Mouse (Mus musculus): Measurements from ENCODE around the gene Gm14412. TPM values are rescaled to one million over a fixed set of nuclear protein-coding genes. Genes with fewer than 3 reads are reported as not detected.
"Not testable (repeated sequence)": the region's sequence is repeated elsewhere in the genome, so short reads cannot be mapped to it uniquely, and the experiment has no call there.

Gene Gm14412
- polyA plus RNA-seq (2015; fragmentation: Nextera tagmentation; extraction: Ambion mirVana): 0.25 and 0.36 TPM in 2 replicates

DNA sequence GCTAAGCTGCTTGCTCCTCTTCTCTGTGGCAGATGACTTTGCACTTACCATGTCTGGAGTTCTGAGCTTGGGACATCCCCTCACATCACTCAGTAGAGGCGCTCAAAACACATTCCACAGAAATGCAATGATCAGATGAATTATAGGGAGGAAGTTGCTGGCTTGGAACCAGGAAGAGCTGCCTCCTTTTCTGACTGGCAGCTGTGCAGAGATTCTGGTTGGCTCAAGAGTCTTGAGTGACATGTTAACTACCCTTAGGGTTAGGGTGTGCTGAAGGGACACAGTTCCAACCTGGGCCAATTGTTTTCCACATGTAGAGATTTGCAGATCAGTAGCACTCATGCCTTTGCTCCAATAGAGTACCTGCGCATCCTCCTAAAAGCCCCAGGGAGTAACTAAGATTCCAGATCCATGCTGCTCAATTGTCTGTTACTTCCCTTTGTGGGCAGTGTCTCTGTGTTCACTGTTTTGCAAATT lies at the start of gene Gm14412:
Gm14412 (minus strand) TSS at position 51 of the 477 bp plus-strand sequence.
- not testable (repeated sequence) for H3K4me1 ChIP-seq; H3K36me3 ChIP-seq; H3K27ac ChIP-seq (replicated peaks); ATAC-seq (ENCODE audit: extremely low read depth, insufficient number of reproducible peaks, low FRiP score, low TSS enrichment); H3K9me3 ChIP-seq; H3K27me3 ChIP-seq (replicated peaks); H3K9ac ChIP-seq; H3K4me2 ChIP-seq; H3K4me3 ChIP-seq
- WGBS: 72% methylated on average over 2 of the region's 2 CpGs

- not testable (repeated sequence) for H3K9ac ChIP-seq; H3K27ac ChIP-seq (replicated peaks); H3K4me3 ChIP-seq; H3K27me3 ChIP-seq (replicated peaks); H3K4me1 ChIP-seq; ATAC-seq (ENCODE audit: extremely low read depth, insufficient number of reproducible peaks, low FRiP score, low TSS enrichment); H3K36me3 ChIP-seq; H3K4me2 ChIP-seq; H3K9me3 ChIP-seq
- WGBS: 59% methylated on average over 4 of the region's 4 CpGs
Measured at GRCm38 (mm10) chr2:177329661-177330292, 5.7 kb upstream of the Gm14412 start.

- H3K27ac ChIP-seq (replicated peaks); H3K27me3 ChIP-seq (replicated peaks); H3K36me3 ChIP-seq; H3K4me3 ChIP-seq; H3K4me1 ChIP-seq; H3K4me2 ChIP-seq; H3K9me3 ChIP-seq; ATAC-seq (ENCODE audit: extremely low read depth, insufficient number of reproducible peaks, low FRiP score, low TSS enrichment); H3K9ac ChIP-seq: not testable (repeated sequence)
Measured at GRCm38 (mm10) chr2:177321361-177321760, 2.7 kb downstream of the Gm14412 start.

- not testable (repeated sequence) for H3K9ac ChIP-seq; H3K27me3 ChIP-seq (replicated peaks); H3K4me1 ChIP-seq; H3K27ac ChIP-seq (replicated peaks); H3K4me2 ChIP-seq; ATAC-seq (ENCODE audit: extremely low read depth, insufficient number of reproducible peaks, low FRiP score, low TSS enrichment); H3K36me3 ChIP-seq; H3K9me3 ChIP-seq; H3K4me3 ChIP-seq
- 54% methylated on average over 2 of the region's 2 CpGs for WGBS
Measured at GRCm38 (mm10) chr2:177320786-177321320, 3.3 kb downstream of the Gm14412 start.

- WGBS: 62% methylated on average over 1 of the region's 1 CpGs
- H3K4me1 ChIP-seq: no peaks in the 10 kb centered on the region
- no peak overlapping the region for H3K4me2 ChIP-seq
- no peaks in the 10 kb centered on the region for H3K36me3 ChIP-seq
- no peak overlapping the region for H3K4me3 ChIP-seq
- no peak overlapping the region for H3K9ac ChIP-seq
- no peak for ATAC-seq (ENCODE audit: extremely low read depth, insufficient number of reproducible peaks, low FRiP score, low TSS enrichment)
- H3K27ac ChIP-seq (replicated peaks): no peak overlapping the region
- peaks cover 16% of the 10 kb centered on the region for H3K9me3 ChIP-seq
- H3K27me3 ChIP-seq (replicated peaks): no peaks in the 10 kb centered on the region
Measured at GRCm38 (mm10) chr2:177318996-177319395, 5.1 kb downstream of the Gm14412 start.

- not testable (repeated sequence) for H3K4me1 ChIP-seq; H3K4me2 ChIP-seq; H3K27me3 ChIP-seq (replicated peaks); H3K9me3 ChIP-seq; H3K27ac ChIP-seq (replicated peaks); ATAC-seq (ENCODE audit: extremely low read depth, insufficient number of reproducible peaks, low FRiP score, low TSS enrichment); H3K9ac ChIP-seq; H3K4me3 ChIP-seq; H3K36me3 ChIP-seq
- 89% methylated on average over 4 of the region's 4 CpGs for WGBS
Measured at GRCm38 (mm10) chr2:177309627-177310026, 14.5 kb downstream of the Gm14412 start.

GRCm38 (mm10) chr2:177304980-177305379 lies 19.1 kb downstream of the Gm14412 start:
- ATAC-seq (ENCODE audit: extremely low read depth, insufficient number of reproducible peaks, low FRiP score, low TSS enrichment): not testable (repeated sequence)
- WGBS: no CpG with 5 or more reads among the region's 2 CpGs

DNA sequence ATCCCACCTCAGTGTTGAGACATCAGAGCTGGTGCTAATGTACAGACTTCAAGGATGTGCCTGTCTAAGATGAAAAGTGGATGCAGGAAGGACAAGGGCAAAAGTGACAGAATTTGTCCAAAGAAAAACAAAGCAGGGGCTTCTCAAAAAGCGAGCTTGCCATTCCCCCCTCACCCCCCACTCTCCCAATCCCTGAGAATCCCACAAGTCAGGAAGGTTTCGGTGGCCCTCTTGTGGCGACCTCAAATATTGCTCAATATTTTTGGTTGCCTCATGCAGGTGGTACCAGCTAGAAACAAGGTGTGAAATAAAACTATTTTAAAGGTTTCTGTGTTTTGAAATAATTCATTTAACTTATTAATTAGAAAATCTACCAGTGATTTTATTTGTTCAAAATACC lies 40.4 kb downstream of the Gm14412 start:
- not testable (repeated sequence) for H3K9me3 ChIP-seq; H3K9ac ChIP-seq; H3K4me1 ChIP-seq; H3K4me2 ChIP-seq; H3K27me3 ChIP-seq (replicated peaks); ATAC-seq (ENCODE audit: extremely low read depth, insufficient number of reproducible peaks, low FRiP score, low TSS enrichment); H3K4me3 ChIP-seq; H3K27ac ChIP-seq (replicated peaks); H3K36me3 ChIP-seq
- 26% methylated on average over 3 of the region's 3 CpGs for WGBS

More at GRCm38 (mm10) chr2:177304980-177305379, 19.1 kb downstream of the Gm14412 start:
- not testable (repeated sequence) for H3K27me3 ChIP-seq (replicated peaks); H3K4me3 ChIP-seq; H3K36me3 ChIP-seq; H3K4me2 ChIP-seq; H3K9ac ChIP-seq; H3K4me1 ChIP-seq; H3K9me3 ChIP-seq; H3K27ac ChIP-seq (replicated peaks)

GRCm38 (mm10) chr2:177277754-177278153 lies 46.4 kb downstream of the Gm14412 start:
- ATAC-seq (ENCODE audit: extremely low read depth, insufficient number of reproducible peaks, low FRiP score, low TSS enrichment); H3K9me3 ChIP-seq: not testable (repeated sequence)
- WGBS: 52% methylated on average over 2 of the region's 2 CpGs

GRCm38 (mm10) chr2:177272237-177272636 lies 51.9 kb downstream of the Gm14412 start:
- not testable (repeated sequence) for ATAC-seq (ENCODE audit: extremely low read depth, insufficient number of reproducible peaks, low FRiP score, low TSS enrichment); H3K27ac ChIP-seq (replicated peaks); H3K4me3 ChIP-seq; H3K36me3 ChIP-seq; H3K9ac ChIP-seq; H3K27me3 ChIP-seq (replicated peaks); H3K4me1 ChIP-seq; H3K9me3 ChIP-seq; H3K4me2 ChIP-seq
- WGBS: 71% methylated on average over 2 of the region's 2 CpGs

More at GRCm38 (mm10) chr2:177277754-177278153, 46.4 kb downstream of the Gm14412 start:
- not testable (repeated sequence) for H3K9ac ChIP-seq; H3K27me3 ChIP-seq (replicated peaks); H3K4me1 ChIP-seq; H3K4me3 ChIP-seq; H3K36me3 ChIP-seq; H3K27ac ChIP-seq (replicated peaks); H3K4me2 ChIP-seq

- H3K9me3 ChIP-seq; H3K27me3 ChIP-seq (replicated peaks); H3K4me3 ChIP-seq; H3K36me3 ChIP-seq; ATAC-seq (ENCODE audit: extremely low read depth, insufficient number of reproducible peaks, low FRiP score, low TSS enrichment); H3K27ac ChIP-seq (replicated peaks); H3K4me1 ChIP-seq; H3K4me2 ChIP-seq; H3K9ac ChIP-seq: not testable (repeated sequence)
- WGBS: no CpG with 5 or more reads among the region's 2 CpGs
Measured at GRCm38 (mm10) chr2:177266936-177267335, 57.2 kb downstream of the Gm14412 start, which contains the start of gene Gm14409. Gene Gm14409 (minus strand): TSS chr2:177267036.

Measured in heart, embryonic 13.5 days (tissue).